Mouse (Mus musculus) retina, postnatal 1 day (tissue): ENCODE measurements around the gene Megf11.

Experiments used
- DNase-seq: peaks from one replicate; pipeline ENCODE4 v3.0.0-alpha.2; 2012

The Megf11 gene

GRCm38 (mm10) chr9:64612121-64612983, 226.9 kb downstream of the Megf11 start:
- peak; percentile 71 for DNase-seq

GRCm38 (mm10) chr9:64612984-64613649, 227.7 kb downstream of the Megf11 start:
- no peak for DNase-seq

- DNase-seq, result no peak
These were observed 232.0 kb downstream of the Megf11 start for GRCm38 (mm10) chr9:64617413-64617812.

GRCm38 (mm10) chr9:64618433-64618832, 233.0 kb downstream of the Megf11 start:
- no peak for DNase-seq

- no peak for DNase-seq
These were observed 234.0 kb downstream of the Megf11 start for GRCm38 (mm10) chr9:64619440-64619839.

- no peak for DNase-seq
These were observed 235.2 kb downstream of the Megf11 start for GRCm38 (mm10) chr9:64620596-64620995.

- DNase-seq, result no peak
These were observed 236.3 kb downstream of the Megf11 start for GRCm38 (mm10) chr9:64621499-64622296.

GRCm38 (mm10) chr9:64623361-64623760, 237.9 kb downstream of the Megf11 start:
- DNase-seq, result peak; percentile 44

- DNase-seq, result peak; percentile 77
These were observed 239.1 kb downstream of the Megf11 start for GRCm38 (mm10) chr9:64624536-64624935.

- DNase-seq, result no peak
These were observed 244.4 kb downstream of the Megf11 start for GRCm38 (mm10) chr9:64629802-64630201.

GRCm38 (mm10) chr9:64633169-64633568, 247.7 kb downstream of the Megf11 start:
- no peak for DNase-seq

GRCm38 (mm10) chr9:64636111-64636510, 250.7 kb downstream of the Megf11 start:
- no peak for DNase-seq

- DNase-seq, result no peak
These were observed 251.5 kb downstream of the Megf11 start for GRCm38 (mm10) chr9:64636961-64637360.

- peak; percentile 71 for DNase-seq
These were observed 252.8 kb downstream of the Megf11 start for GRCm38 (mm10) chr9:64638250-64638649.

- DNase-seq, result peak; percentile 77
These were observed 254.2 kb downstream of the Megf11 start for GRCm38 (mm10) chr9:64639664-64640063.

GRCm38 (mm10) chr9:64644129-64644528, 258.7 kb downstream of the Megf11 start:
- no peak for DNase-seq

GRCm38 (mm10) chr9:64645462-64645861, 260.0 kb downstream of the Megf11 start:
- DNase-seq, result no peak

- no peak for DNase-seq
These were observed 264.0 kb downstream of the Megf11 start for GRCm38 (mm10) chr9:64649393-64649792.

GRCm38 (mm10) chr9:64649892-64650291, 264.5 kb downstream of the Megf11 start:
- no peak for DNase-seq

GRCm38 (mm10) chr9:64651181-64651580, 265.8 kb downstream of the Megf11 start:
- no peak for DNase-seq

- DNase-seq, result no peak
These were observed 266.3 kb downstream of the Megf11 start for GRCm38 (mm10) chr9:64651689-64652088.

GRCm38 (mm10) chr9:64652138-64652537, 266.7 kb downstream of the Megf11 start:
- DNase-seq, result no peak

GRCm38 (mm10) chr9:64652841-64653361, 267.5 kb downstream of the Megf11 start:
- DNase-seq, result no peak
